Mouse (Mus musculus) E14TG2a.4 (cell line): ENCODE data around the gene Pax5.

Source experiments
- H3K27me3 ChIP-seq: 2 replicates; pipeline ENCODE4 v1.6.1; 2014; ENCODE audit warnings: low read length, control low read depth; ENCODE audit not compliant: insufficient read depth
- H3K36me3 ChIP-seq: 2 replicates; pipeline ENCODE4 v1.6.1; 2014; ENCODE audit warnings: low read length, control low read depth; ENCODE audit not compliant: insufficient read depth
- H3K4me1 ChIP-seq: replicated peaks from 2 replicates; pipeline ENCODE4 v1.6.1; 2014; ENCODE audit warnings: low read depth, low read length, control low read depth
- H3K4me3 ChIP-seq: replicated peaks from 2 replicates; pipeline ENCODE4 v1.5.1; 2014; ENCODE audit warnings: mild to moderate bottlenecking, low read length
- H3K9me3 ChIP-seq: 2 replicates; pipeline ENCODE4 v1.6.1; 2014; ENCODE audit warnings: low read length, control low read depth
- CTCF ChIP-seq: conservative IDR thresholded peaks from 2 replicates; pipeline ENCODE4 v1.5.1; 2014; ENCODE audit warnings: low read length
- NANOG ChIP-seq: IDR thresholded peaks from 2 replicates; pipeline ENCODE4 v1.6.1; 2014; ENCODE audit warnings: borderline replicate concordance, low read length, mixed read lengths
- POU5F1 ChIP-seq: IDR thresholded peaks from 2 replicates; pipeline ENCODE4 v1.6.1; 2014; ENCODE audit warnings: low read length, borderline replicate concordance

The Pax5 gene

GRCm38 (mm10) chr4:44667369-44667768, 42.9 kb downstream of the Pax5 start:
- H3K4me3 ChIP-seq = no peak overlapping the region
- TF ChIP-seq POU5F1 = no peak
- TF ChIP-seq NANOG = no peak
- TF ChIP-seq CTCF = no peak
- peaks cover 56% of the 10 kb centered on the region for H3K4me1 ChIP-seq

GRCm38 (mm10) chr4:44664767-44665056, 45.6 kb downstream of the Pax5 start:
- H3K9me3 ChIP-seq = no peaks in the 10 kb centered on the region
- peaks cover 57% of the 10 kb centered on the region for H3K4me1 ChIP-seq
- H3K36me3 ChIP-seq = no peaks in the 10 kb centered on the region
- H3K4me3 ChIP-seq = peak overlapping the region; percentile 74
- TF ChIP-seq POU5F1 (no peak), CTCF (no peak), NANOG (no peak)
- peaks cover 80% of the 10 kb centered on the region for H3K27me3 ChIP-seq

More at GRCm38 (mm10) chr4:44667369-44667768, 42.9 kb downstream of the Pax5 start:
- H3K27me3 ChIP-seq = peaks cover 77% of the 10 kb centered on the region
- no peaks in the 10 kb centered on the region for H3K9me3 ChIP-seq
- H3K36me3 ChIP-seq = no peaks in the 10 kb centered on the region

DNA sequence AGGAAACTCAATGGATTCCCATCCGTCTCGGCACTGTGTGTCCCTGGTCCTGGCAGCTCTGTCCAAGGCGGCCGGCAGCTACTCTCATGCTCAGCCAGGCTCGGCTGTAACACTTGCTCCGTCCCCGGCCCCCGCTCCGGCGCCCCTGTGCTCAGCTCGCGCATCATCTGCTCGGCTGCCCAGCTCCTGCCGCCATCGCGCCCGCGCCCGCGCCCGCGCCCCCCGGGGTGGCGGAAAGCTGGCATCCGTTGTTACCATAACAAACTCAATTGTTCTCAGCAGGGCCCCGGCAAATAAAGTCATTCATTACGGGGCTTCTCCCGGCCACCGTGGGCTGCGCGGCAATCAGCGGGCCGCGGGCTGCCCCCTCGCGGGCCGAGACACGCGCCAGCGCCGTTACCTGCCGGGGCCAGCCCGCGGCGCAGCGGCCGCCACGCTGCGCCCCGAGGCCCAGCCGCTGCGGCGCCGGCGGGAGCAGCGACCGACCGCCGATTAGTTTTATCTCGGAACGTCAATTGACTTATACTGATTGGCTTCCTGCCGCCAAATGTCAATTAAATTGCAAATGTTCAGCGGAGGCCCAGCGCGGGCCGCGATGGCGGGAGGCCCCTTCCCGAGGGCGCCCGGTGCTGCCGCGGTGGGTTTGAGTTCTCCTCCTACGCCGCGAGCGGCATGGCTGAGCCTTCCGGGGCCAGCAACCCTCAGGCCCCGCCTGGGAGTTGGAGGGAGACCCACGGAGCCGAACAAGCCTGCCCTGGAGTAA, 46.1 kb downstream of the Pax5 start:
- peaks cover 84% of the 10 kb centered on the region for H3K27me3 ChIP-seq
- no peak for TF ChIP-seq NANOG
- no peak for TF ChIP-seq POU5F1
- TF ChIP-seq CTCF = no peak
- H3K4me3 ChIP-seq = peak overlapping the region; percentile 74
- no peaks in the 10 kb centered on the region for H3K36me3 ChIP-seq
- H3K4me1 ChIP-seq = peaks cover 57% of the 10 kb centered on the region
- no peaks in the 10 kb centered on the region for H3K9me3 ChIP-seq

DNA sequence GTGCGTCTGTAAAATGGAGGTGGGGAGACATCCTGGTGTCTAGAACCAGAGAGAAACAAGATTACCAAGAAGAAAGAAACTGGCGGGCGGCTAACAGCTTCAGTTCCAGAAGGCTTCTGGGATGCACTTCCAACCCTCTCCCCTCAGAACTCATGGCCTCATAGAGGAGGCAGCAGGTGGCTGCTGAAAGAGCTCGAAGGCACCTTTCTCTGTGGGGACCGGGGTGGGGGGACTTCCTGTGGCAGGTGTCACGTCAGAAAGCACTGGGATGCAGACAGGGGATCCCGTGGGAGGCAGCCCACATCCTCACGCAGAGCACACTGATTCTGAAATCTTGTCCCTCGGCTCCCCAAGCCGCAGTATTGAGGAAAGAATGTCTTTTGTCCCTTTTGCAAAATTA, 46.8 kb downstream of the Pax5 start:
- H3K9me3 ChIP-seq = no peaks in the 10 kb centered on the region
- peak overlapping the region; percentile 74 for H3K4me3 ChIP-seq
- H3K4me1 ChIP-seq = peaks cover 58% of the 10 kb centered on the region
- H3K27me3 ChIP-seq = peaks cover 87% of the 10 kb centered on the region
- no peaks in the 10 kb centered on the region for H3K36me3 ChIP-seq
- TF ChIP-seq NANOG (no peak), CTCF (no peak), POU5F1 (no peak)

GRCm38 (mm10) chr4:44645181-44645580, 65.1 kb downstream of the Pax5 start:
- no peak for TF ChIP-seq NANOG
- TF ChIP-seq CTCF = no peak
- TF ChIP-seq POU5F1 = no peak
- H3K4me1 ChIP-seq = no peaks in the 10 kb centered on the region
- no peak overlapping the region for H3K4me3 ChIP-seq
- H3K27me3 ChIP-seq = no peaks in the 10 kb centered on the region
- H3K9me3 ChIP-seq = no peaks in the 10 kb centered on the region
- no peaks in the 10 kb centered on the region for H3K36me3 ChIP-seq

GRCm38 (mm10) chr4:44641831-44642587, 68.3 kb downstream of the Pax5 start:
- Histone ChIP-seq H3K27me3 (no peaks in the 10 kb centered on the region), H3K9me3 (no peaks in the 10 kb centered on the region), H3K4me1 (no peaks in the 10 kb centered on the region), H3K36me3 (no peaks in the 10 kb centered on the region), H3K4me3 (no peak overlapping the region)
- TF ChIP-seq CTCF (no peak), POU5F1 (no peak), NANOG (no peak)

- Histone ChIP-seq H3K4me3 (no peak overlapping the region), H3K9me3 (no peaks in the 10 kb centered on the region), H3K36me3 (no peaks in the 10 kb centered on the region), H3K27me3 (0 out of 2 replicates have a peak, but pooled peaks cover 5% of the 10 kb centered on the region), H3K4me1 (no peaks in the 10 kb centered on the region)
- peak; percentile 64 for TF ChIP-seq CTCF
- no peak for TF ChIP-seq POU5F1
- no peak for TF ChIP-seq NANOG
Measured at GRCm38 (mm10) chr4:44635618-44636017, 74.7 kb downstream of the Pax5 start.

GRCm38 (mm10) chr4:44633694-44634524, 76.4 kb downstream of the Pax5 start:
- H3K4me1 ChIP-seq = no peaks in the 10 kb centered on the region
- no peak overlapping the region for H3K4me3 ChIP-seq
- peaks cover 5% of the 10 kb centered on the region; the same call in 1 of the 2 replicates for H3K27me3 ChIP-seq
- no peaks in the 10 kb centered on the region for H3K36me3 ChIP-seq
- H3K9me3 ChIP-seq = no peaks in the 10 kb centered on the region
- TF ChIP-seq NANOG (no peak), CTCF (no peak)
